Comparison of ENCODE assay signal across 8 mouse cellular contexts in genomic region chr13:55404853-55405782, GRCm38 (mm10). TPM values are rescaled to one million over a fixed set of nuclear protein-coding genes. Genes with fewer than 3 reads are reported as not detected.
DNase-seq lines count a peak whose midpoint lies in the region; ATAC-seq and TF ChIP-seq lines count a peak whose summit lies in the region.

No protein-coding gene starts in this region.

- no peaks in the 10 kb centered on the region for H3K79me2 ChIP-seq in CH12.LX (replicated peaks; ENCODE audit: control insufficient read depth, extremely low read depth, insufficient read depth, poor library complexity, severe bottlenecking)

- in situ Hi-C loops in CH12.LX (cut with MboI; ENCODE audit: low pct_ligation_motif_present, low pct_unique_long_range_greater_than_20kb, low sequenced_read_pairs) = loop anchor here (5.0 kb wide), 1 partner anchor 117 kb away; no protein-coding TSS in a partner anchor

- H3K4me3 ChIP-seq in CH12.LX (replicated peaks in 1 of 3; ENCODE audit: low read depth in 2 of 3, low read length in 2 of 3, poor library complexity in 1 of 3) = no peak overlapping the region
- H3K4me3 ChIP-seq in forebrain, embryonic 10.5 days = peak overlapping the region; percentile 2
- no peak overlapping the region for H3K4me3 ChIP-seq in neural tube, embryonic 14.5 days (ENCODE audit: low read depth, low read length)
- H3K4me3 ChIP-seq in testis, adult 2 months (ENCODE audit: control insufficient read depth, low read depth, low read length) = no peak overlapping the region

- peaks cover 64% of the 10 kb centered on the region for H3K27me3 ChIP-seq in CH12.LX (replicated peaks)
- peaks cover 43% of the 10 kb centered on the region for H3K27me3 ChIP-seq in forebrain, embryonic 10.5 days (ENCODE audit: poor library complexity, severe bottlenecking)
- H3K27me3 ChIP-seq in neural tube, embryonic 14.5 days (ENCODE audit: control insufficient read depth, insufficient read depth, low read length) = no peaks in the 10 kb centered on the region
- H3K27me3 ChIP-seq in testis, adult 2 months (ENCODE audit: control insufficient read depth, insufficient read depth, low read length) = no peaks in the 10 kb centered on the region

- peak overlapping the region; percentile 64 for H3K4me2 ChIP-seq in CH12.LX (ENCODE audit: insufficient read depth, low read depth, poor library complexity, severe bottlenecking)
- peak overlapping the region; percentile 20; the same call in 1 of the 2 replicates for H3K4me2 ChIP-seq in neural tube, embryonic 14.5 days (ENCODE audit: low read depth, low read length)

- H3K27ac ChIP-seq in CH12.LX (ENCODE audit: insufficient read depth, low read depth) = no peak overlapping the region
- peak overlapping the region; percentile 84 for H3K27ac ChIP-seq in forebrain, embryonic 10.5 days
- H3K27ac ChIP-seq in neural tube, embryonic 14.5 days (ENCODE audit: low read depth, low read length) = peak overlapping the region; percentile 82
- no peak overlapping the region for H3K27ac ChIP-seq in testis, adult 2 months (ENCODE audit: control insufficient read depth, insufficient read depth, low read depth, low read length)

- H3K36me3 ChIP-seq in CH12.LX (replicated peaks in 1 of 2; ENCODE audit: control insufficient read depth in 1 of 2, insufficient read depth in 1 of 2, low read length in 1 of 2) = no peaks in the 10 kb centered on the region
- H3K36me3 ChIP-seq in forebrain, embryonic 10.5 days (replicated peaks) = no peaks in the 10 kb centered on the region
- no peaks in the 10 kb centered on the region for H3K36me3 ChIP-seq in neural tube, embryonic 14.5 days (ENCODE audit: control insufficient read depth, insufficient read depth, low read length)
- H3K36me3 ChIP-seq in testis, adult 2 months (ENCODE audit: control insufficient read depth, insufficient read depth, low read length) = no peaks in the 10 kb centered on the region

- intact Hi-C loops in heart, postnatal 10 days (cut with DNase I) = loop anchor here (1.0 to 5.0 kb wide), 3 partner anchors 64 to 132 kb away; partner anchors contain the start of gene Ddx41

- peaks cover 9 to 25% of the 10 kb centered on the region in 2 experiments for H3K4me1 ChIP-seq in CH12.LX (ENCODE audit: control insufficient read depth in 1 of 2, insufficient read depth in 2 of 2)
- peaks cover 30% of the 10 kb centered on the region for H3K4me1 ChIP-seq in forebrain, embryonic 10.5 days
- peaks cover 10% of the 10 kb centered on the region; the same call in 1 of the 2 replicates for H3K4me1 ChIP-seq in neural tube, embryonic 14.5 days (ENCODE audit: control insufficient read depth, insufficient read depth, low read length)
- H3K4me1 ChIP-seq in testis, adult 2 months (ENCODE audit: control insufficient read depth, insufficient read depth, low read length) = 0 out of 2 replicates have a peak, but pooled peaks cover 2% of the 10 kb centered on the region

- no peak for TF ChIP-seq EP300 in CH12.LX (IDR thresholded peaks at IDR 0.05; ENCODE audit: low read length)

- peak; percentile 91 to 97 for TF ChIP-seq CTCF in CH12.LX (conservative IDR thresholded peaks at IDR 0.05 in 1 of 2, IDR thresholded peaks at IDR 0.05 in 1 of 2; ENCODE audit: low read depth in 2 of 2, low read length in 2 of 2)
- TF ChIP-seq CTCF in testis, adult 2 months (IDR thresholded peaks at IDR 0.05; ENCODE audit: control insufficient read depth, insufficient read depth, insufficient replicate concordance, low read depth, low read length) = peak; percentile 93

- ATAC-seq in neural tube, embryonic 14.5 days (ENCODE audit: low read depth) = peak; percentile 91

- H3K9ac ChIP-seq in CH12.LX (ENCODE audit: insufficient read depth, low read depth) = no peak overlapping the region
- peak overlapping the region; percentile 34; the same call in 1 of the 2 replicates for H3K9ac ChIP-seq in neural tube, embryonic 14.5 days (replicated peaks; ENCODE audit: low read depth, low read length)

- no peak for TF ChIP-seq POLR2A in CH12.LX (IDR thresholded peaks at IDR 0.05; ENCODE audit: low read depth, low read length)
- TF ChIP-seq POLR2A in testis, adult 2 months (IDR thresholded peaks at IDR 0.05; ENCODE audit: control insufficient read depth, low read depth, low read length) = no peak

- dilution Hi-C loops in CH12.LX (cut with MboI; ENCODE audit: extremely low pct_ligation_motif_present, extremely low pct_unique_long_range_greater_than_20kb, low sequenced_read_pairs) = no loop called here

- WGBS in forebrain, embryonic 10.5 days = 20% methylated on average over 11 of the region's 11 CpGs
- 13% methylated on average over 11 of the region's 11 CpGs for WGBS in neural tube, embryonic 14.5 days

- no peaks in the 10 kb centered on the region for H3K9me3 ChIP-seq in CH12.LX (replicated peaks; ENCODE audit: low read length)
- H3K9me3 ChIP-seq in forebrain, embryonic 10.5 days = no peaks in the 10 kb centered on the region
- no peaks in the 10 kb centered on the region for H3K9me3 ChIP-seq in neural tube, embryonic 14.5 days (ENCODE audit: control insufficient read depth, low read length)

- DNase-seq in CH12.LX (ENCODE audit: extremely low read depth) = peak; percentile 84
- DNase-seq in c-Kit-negative CD71-positive TER-119-positive erythroid progenitor cells, embryonic 14.5 days (ENCODE audit: low read depth, low spot score) = peak; percentile 45
- DNase-seq in forebrain, embryonic 10.5 days (ENCODE audit: extremely low spot score, low spot score) = peak; percentile 87
- DNase-seq in heart, postnatal 10 days = peak; percentile 82 to 87
- peak; percentile 78 for DNase-seq in layer of hippocampus, adult 11-12 months (ENCODE audit: low spot score)
- DNase-seq in lung, adult 18-20 months = peak; percentile 64 to 72

- TF ChIP-seq RAD21 in CH12.LX (IDR thresholded peaks at IDR 0.05; ENCODE audit: low read depth, low read length) = peak; percentile 94

TF ChIP-seq in CH12.LX, 34 proteins besides CTCF, POLR2A, EP300 and RAD21 (continues in another document):
- TF ChIP-seq GABPA (IDR thresholded peaks at IDR 0.05; ENCODE audit: insufficient replicate concordance, low read depth, low read length) (no peak), UBTF (IDR thresholded peaks at IDR 0.05; ENCODE audit: low read depth, low read length) (no peak), TCF12 (IDR thresholded peaks at IDR 0.05; ENCODE audit: low read depth, low read length) (0 out of 2 replicates have a peak, but pooled peaks have one; percentile 49), E2F4 (IDR thresholded peaks at IDR 0.05; ENCODE audit: insufficient replicate concordance, low read depth, low read length) (no peak), ZNF384 (IDR thresholded peaks at IDR 0.05; ENCODE audit: low read depth, low read length) (peak; percentile 93), CHD2 (IDR thresholded peaks at IDR 0.05; ENCODE audit: low read length) (no peak), MYC (IDR thresholded peaks at IDR 0.05; ENCODE audit: low read depth, low read length) (no peak), USF2 (conservative IDR thresholded peaks at IDR 0.05; ENCODE audit: low read depth, low read length) (no peak), KAT2A (IDR thresholded peaks at IDR 0.05; ENCODE audit: insufficient replicate concordance, low read length) (no peak), ELF1 (IDR thresholded peaks at IDR 0.05; ENCODE audit: low read depth, low read length) (peak; percentile 28; the same call in 1 of the 2 replicates), IRF4 (IDR thresholded peaks at IDR 0.05; ENCODE audit: low read depth, low read length) (0 out of 2 replicates have a peak, but pooled peaks have one; percentile 9), ZC3H11A (IDR thresholded peaks at IDR 0.05; ENCODE audit: low read depth, low read length) (peak; percentile 61)

RNA-seq across cellular contexts. Expression of gene Slc34a1, which starts 7.1 kb away (rescaled TPM):
- total RNA-seq in CH12.LX (2012; rRNA removed) (not detected in 2 replicates), CH12.LX (2014; rRNA removed) (not detected in 2 replicates)
- polyA plus RNA-seq in CH12.LX (2012; ENCODE audit: insufficient read length, low read depth) = not detected in 2 replicates
- not detected in 2 replicates for polyA plus RNA-seq in forebrain, embryonic 10.5 days (2016; fragmentation: Nextera tagmentation; extraction: Ambion mirVana)
- not detected for total RNA-seq in heart, postnatal 10 days (2021)
- polyA plus RNA-seq in neural tube, embryonic 14.5 days (2014; fragmentation: Nextera tagmentation; extraction: Ambion mirVana) = 0.19 and 0.32 TPM in 2 replicates
- polyA plus RNA-seq in testis, adult 2 months (2012; rRNA removed) = 0.16 and 0.22 TPM in 2 replicates

RNA-seq across cellular contexts. Expression of gene Pfn3, which starts 9.9 kb away (rescaled TPM):
- not detected in 2 replicates for total RNA-seq in CH12.LX (2012; rRNA removed)
- total RNA-seq in CH12.LX (2014; rRNA removed) = not detected in 2 replicates
- polyA plus RNA-seq in CH12.LX (2012; ENCODE audit: insufficient read length, low read depth) = not detected in 2 replicates
- not detected in 2 replicates for polyA plus RNA-seq in forebrain, embryonic 10.5 days (2016; fragmentation: Nextera tagmentation; extraction: Ambion mirVana)
- total RNA-seq in heart, postnatal 10 days (2021) = not detected
- 0.55 and 1.2 TPM in 2 replicates for polyA plus RNA-seq in neural tube, embryonic 14.5 days (2014; fragmentation: Nextera tagmentation; extraction: Ambion mirVana)
- 279 and 352 TPM in 2 replicates for polyA plus RNA-seq in testis, adult 2 months (2012; rRNA removed)

RNA-seq across cellular contexts. Expression of gene F12, which starts 21.5 kb away (rescaled TPM):
- total RNA-seq in CH12.LX (2012; rRNA removed) (not detected in 2 replicates), CH12.LX (2014; rRNA removed) (not detected in 2 replicates)
- not detected in 2 replicates for polyA plus RNA-seq in CH12.LX (2012; ENCODE audit: insufficient read length, low read depth)
- polyA plus RNA-seq in forebrain, embryonic 10.5 days (2016; fragmentation: Nextera tagmentation; extraction: Ambion mirVana) = not detected in 2 replicates
- not detected for total RNA-seq in heart, postnatal 10 days (2021)
- polyA plus RNA-seq in neural tube, embryonic 14.5 days (2014; fragmentation: Nextera tagmentation; extraction: Ambion mirVana) = 0.18 TPM in 1 of 2 replicates, not detected in the other
- 3.0 and 3.4 TPM in 2 replicates for polyA plus RNA-seq in testis, adult 2 months (2012; rRNA removed)

RNA-seq across cellular contexts. Expression of gene Rgs14, which starts 35.6 kb away (rescaled TPM):
- total RNA-seq in CH12.LX (2012; rRNA removed) (7.4 and 8.0 TPM in 2 replicates), CH12.LX (2014; rRNA removed) (6.3 and 7.4 TPM in 2 replicates)
- 6.5 and 7.6 TPM in 2 replicates for polyA plus RNA-seq in CH12.LX (2012; ENCODE audit: insufficient read length, low read depth)
- polyA plus RNA-seq in forebrain, embryonic 10.5 days (2016; fragmentation: Nextera tagmentation; extraction: Ambion mirVana) = 0.34 and 0.58 TPM in 2 replicates
- under 1 TPM; 0.60 to 0.74 TPM for total RNA-seq in heart, postnatal 10 days (2021)
- 0.11 and 0.32 TPM in 2 replicates for polyA plus RNA-seq in neural tube, embryonic 14.5 days (2014; fragmentation: Nextera tagmentation; extraction: Ambion mirVana)
- polyA plus RNA-seq in testis, adult 2 months (2012; rRNA removed) = 0.10 and 0.14 TPM in 2 replicates

RNA-seq across cellular contexts. Expression of gene Grk6, which starts 39.8 kb away (rescaled TPM):
- total RNA-seq in CH12.LX (2012; rRNA removed) (60.1 and 69.9 TPM in 2 replicates), CH12.LX (2014; rRNA removed) (59.0 and 65.0 TPM in 2 replicates)
- 71.0 and 72.8 TPM in 2 replicates for polyA plus RNA-seq in CH12.LX (2012; ENCODE audit: insufficient read length, low read depth)
- 44.8 and 51.1 TPM in 2 replicates for polyA plus RNA-seq in forebrain, embryonic 10.5 days (2016; fragmentation: Nextera tagmentation; extraction: Ambion mirVana)
- 10 to 100 TPM; 26.3 to 28.5 TPM for total RNA-seq in heart, postnatal 10 days (2021)
- polyA plus RNA-seq in neural tube, embryonic 14.5 days (2014; fragmentation: Nextera tagmentation; extraction: Ambion mirVana) = 39.0 and 42.1 TPM in 2 replicates
- polyA plus RNA-seq in testis, adult 2 months (2012; rRNA removed) = 7.8 and 8.4 TPM in 2 replicates

Comparison
In these comparisons a context has a peak if more than half of its experiments do, and no peak if none do; other contexts are left out.
1. H3K27ac ChIP-seq: peak in forebrain, embryonic 10.5 days (single experiment) and neural tube, embryonic 14.5 days (single experiment); none in CH12.LX (single experiment) and testis, adult 2 months (single experiment).
2. RNA of gene Pfn3, which starts 9.9 kb away (polyA plus RNA-seq): 279 to 352 TPM in testis, adult 2 months; 0.55 to 1.2 TPM in neural tube, embryonic 14.5 days, not detected in CH12.LX and not detected in forebrain, embryonic 10.5 days; every median in the first group is over 100 times any median in the second.
3. Peak in every context shown above with its lines, with median percentiles within 50 percentile points of each other: DNase-seq.